Mouse (Mus musculus): ENCODE data around the gene Tpst2.

- no peak for TF ChIP-seq POLR2A (IDR thresholded peaks at IDR 0.05; ENCODE audit: low read depth, low read length)
- no peak for TF ChIP-seq CTCF (IDR thresholded peaks at IDR 0.05; ENCODE audit: borderline replicate concordance, insufficient read depth, low read length)
These were observed 34.1 kb upstream of the Tpst2 start for GRCm38 (mm10) chr5:112242361-112242778.

All from embryonic fibroblast, embryonic 13.5 days (primary cell).